Mouse (Mus musculus) midbrain, postnatal 0 days (tissue): ENCODE measurements around the gene Dlx4. TPM values are rescaled to one million over a fixed set of nuclear protein-coding genes. Genes with fewer than 3 reads are reported as not detected.

Experiments
- ATAC-seq: fragments of 200-750 bp; cut with Nextera tagmentation; 2 replicates; pipeline ENCODE4 v1.8.0; 2017; ENCODE audit warnings: moderate number of reproducible peaks, mild to moderate bottlenecking, moderate TSS enrichment, moderate library complexity; ENCODE audit not compliant: low FRiP score
- DNase-seq: peaks from one replicate; pipeline ENCODE4 v3.0.0-alpha.2; 2015; ENCODE audit warnings: low spot score
- H3K27ac ChIP-seq: fragments of 300-500 bp; sonication (generic); 2 replicates; pipeline ENCODE4 v1.5.1; 2014; ENCODE audit warnings: low read depth, mild to moderate bottlenecking, low read length, mixed read lengths
- H3K27me3 ChIP-seq: fragments of 300-500 bp; sonication (generic); 2 replicates; pipeline ENCODE4 v1.6.1; 2014; ENCODE audit warnings: low read length, control low read depth, mixed read lengths; ENCODE audit not compliant: insufficient read depth
- H3K36me3 ChIP-seq: fragments of 300-500 bp; sonication (generic); 2 replicates; pipeline ENCODE4 v1.6.1; 2014; ENCODE audit warnings: low read length, control low read depth, mixed read lengths; ENCODE audit not compliant: insufficient read depth
- H3K4me1 ChIP-seq: fragments of 300-500 bp; sonication (generic); 2 replicates; pipeline ENCODE4 v1.6.1; 2014; ENCODE audit warnings: mild to moderate bottlenecking, control low read depth, antibody characterized with exemption, low read length, mixed read lengths; ENCODE audit not compliant: insufficient read depth
- H3K4me2 ChIP-seq: fragments of 300-500 bp; sonication (generic); 2 replicates; pipeline ENCODE4 v1.6.1; 2014; ENCODE audit warnings: low read depth, mild to moderate bottlenecking, low read length, mixed read lengths; ENCODE audit not compliant: poor library complexity, severe bottlenecking
- H3K4me3 ChIP-seq: fragments of 300-500 bp; sonication (generic); 2 replicates; pipeline ENCODE4 v1.5.1; 2014; ENCODE audit warnings: low read depth, mild to moderate bottlenecking, low read length, moderate library complexity
- H3K9ac ChIP-seq: fragments of 300-500 bp; sonication (generic); replicated peaks from 2 replicates; pipeline ENCODE4 v1.6.1; 2014; ENCODE audit warnings: mild to moderate bottlenecking, low read length, moderate library complexity, mixed read lengths; ENCODE audit not compliant: poor library complexity, severe bottlenecking
- H3K9me3 ChIP-seq: fragments of 300-500 bp; sonication (generic); 2 replicates; pipeline ENCODE4 v1.6.1; 2016; ENCODE audit warnings: low read length, control low read depth
- CTCF ChIP-seq: IDR thresholded peaks from 2 replicates; pipeline ENCODE4 v1.5.1; 2016; ENCODE audit warnings: antibody characterized with exemption, mild to moderate bottlenecking
- WGBS: fragments of 180-500 bp; shearing (Covaris S2); extraction: QIAGEN DNeasy Blood & Tissue Kit; methylation state at CpG from one replicate; pipeline ENCODE4 v1.1.7; 2014; 5-methylcytosine and 5-hydroxymethylcytosine counted together
- polyA plus RNA-seq: library from polyadenylated mRNA; unstranded; fragments of >200 nt; fragmentation: Nextera tagmentation; extraction: Ambion mirVana; gene quantifications from 2 replicates; pipeline ENCODE4 v1.2.1, GENCODE M21; 2015
- total RNA-seq: library from RNA; depleted of rRNA; stranded (reverse); fragments of >200 nt; gene quantifications from 2 replicates; pipeline ENCODE4 v1.2.3, GENCODE M21; 2014

Gene Dlx4
- total and polyA plus RNA-seq, 2 experiments from 2014 or later: 0.51 to 0.60 TPM

DNA sequence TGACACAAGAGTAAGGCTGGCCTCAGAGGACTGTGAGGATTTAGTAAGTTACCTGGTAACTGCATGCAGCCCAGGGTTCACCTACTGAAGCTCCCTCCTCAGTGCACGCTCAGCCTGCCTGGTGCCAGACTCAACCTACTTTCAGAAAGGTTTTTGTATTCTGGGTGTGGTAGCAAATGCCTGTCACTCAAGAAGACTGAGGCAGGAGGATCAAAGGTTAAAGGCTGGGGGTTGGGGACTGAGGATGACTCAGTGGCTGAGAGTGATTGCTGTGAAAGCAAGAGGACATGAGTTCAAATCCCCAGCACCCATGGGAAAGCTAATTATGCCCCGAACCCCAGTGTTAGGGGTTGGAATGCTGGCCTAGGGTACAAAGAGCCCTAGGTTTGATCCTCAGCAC lies 9.4 kb upstream of the Dlx4 start:
- Histone ChIP-seq H3K9me3 (no peaks in the 10 kb centered on the region), H3K4me3 (no peak overlapping the region), H3K27ac (no peak overlapping the region), H3K4me1 (no peaks in the 10 kb centered on the region), H3K4me2 (no peak overlapping the region), H3K9ac (no peak overlapping the region), H3K36me3 (no peaks in the 10 kb centered on the region), H3K27me3 (peaks cover 27% of the 10 kb centered on the region)
- 75% methylated on average over 2 of the region's 2 CpGs for WGBS
- TF ChIP-seq CTCF: no peak
- no peak for DNase-seq
- no peak for ATAC-seq

GRCm38 (mm10) chr11:95153681-95154080 lies 7.6 kb upstream of the Dlx4 start:
- no peak overlapping the region for H3K27ac ChIP-seq
- H3K9ac ChIP-seq: no peak overlapping the region
- H3K9me3 ChIP-seq: no peaks in the 10 kb centered on the region
- no peak for TF ChIP-seq CTCF
- H3K36me3 ChIP-seq: no peaks in the 10 kb centered on the region
- DNase-seq (no peak), ATAC-seq (no peak)
- WGBS: 80% methylated on average over 5 of the region's 5 CpGs
- H3K27me3 ChIP-seq: peaks cover 37% of the 10 kb centered on the region
- H3K4me3 ChIP-seq: no peak overlapping the region
- no peak overlapping the region for H3K4me2 ChIP-seq
- no peaks in the 10 kb centered on the region for H3K4me1 ChIP-seq

DNA sequence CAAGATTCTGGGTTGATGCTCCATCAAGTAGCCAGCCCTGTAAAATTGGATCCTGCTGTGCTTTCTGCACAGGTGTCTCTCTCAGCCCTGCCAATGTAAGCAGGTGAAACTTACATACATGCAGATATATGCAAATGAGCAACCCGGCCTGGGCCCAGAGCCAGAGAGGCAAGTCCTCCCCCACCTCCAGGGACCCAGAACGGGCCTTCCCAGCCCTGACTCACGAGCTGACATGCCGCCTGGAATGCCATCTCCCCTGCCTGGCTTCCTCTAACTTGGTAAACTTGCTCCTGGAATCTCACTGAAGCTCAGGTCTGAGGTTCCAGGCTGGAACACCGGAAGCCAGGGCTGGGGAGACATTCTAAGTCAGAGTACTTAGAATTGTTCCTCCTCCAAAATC lies 7.1 kb upstream of the Dlx4 start:
- H3K27ac ChIP-seq: no peak overlapping the region
- no peak for TF ChIP-seq CTCF
- ATAC-seq (no peak), DNase-seq (no peak)
- 42% methylated on average over 5 of the region's 5 CpGs for WGBS
- H3K4me3 ChIP-seq: no peak overlapping the region
- no peaks in the 10 kb centered on the region for H3K36me3 ChIP-seq
- no peaks in the 10 kb centered on the region for H3K9me3 ChIP-seq
- H3K27me3 ChIP-seq: peaks cover 42% of the 10 kb centered on the region
- H3K4me2 ChIP-seq: no peak overlapping the region
- H3K4me1 ChIP-seq: no peaks in the 10 kb centered on the region
- no peak overlapping the region for H3K9ac ChIP-seq

- ATAC-seq (no peak), DNase-seq (peak; percentile 38)
- Histone ChIP-seq H3K27me3 (peaks cover 68% of the 10 kb centered on the region), H3K9me3 (no peaks in the 10 kb centered on the region), H3K4me2 (no peak overlapping the region), H3K9ac (no peak overlapping the region), H3K4me3 (no peak overlapping the region), H3K36me3 (no peaks in the 10 kb centered on the region), H3K27ac (no peak overlapping the region), H3K4me1 (peaks cover 7% of the 10 kb centered on the region; the same call in 1 of the 2 replicates)
- no peak for TF ChIP-seq CTCF
- 1% methylated on average over 33 of the region's 33 CpGs for WGBS
Measured at GRCm38 (mm10) chr11:95150269-95151049, 4.4 kb upstream of the Dlx4 start.

DNA sequence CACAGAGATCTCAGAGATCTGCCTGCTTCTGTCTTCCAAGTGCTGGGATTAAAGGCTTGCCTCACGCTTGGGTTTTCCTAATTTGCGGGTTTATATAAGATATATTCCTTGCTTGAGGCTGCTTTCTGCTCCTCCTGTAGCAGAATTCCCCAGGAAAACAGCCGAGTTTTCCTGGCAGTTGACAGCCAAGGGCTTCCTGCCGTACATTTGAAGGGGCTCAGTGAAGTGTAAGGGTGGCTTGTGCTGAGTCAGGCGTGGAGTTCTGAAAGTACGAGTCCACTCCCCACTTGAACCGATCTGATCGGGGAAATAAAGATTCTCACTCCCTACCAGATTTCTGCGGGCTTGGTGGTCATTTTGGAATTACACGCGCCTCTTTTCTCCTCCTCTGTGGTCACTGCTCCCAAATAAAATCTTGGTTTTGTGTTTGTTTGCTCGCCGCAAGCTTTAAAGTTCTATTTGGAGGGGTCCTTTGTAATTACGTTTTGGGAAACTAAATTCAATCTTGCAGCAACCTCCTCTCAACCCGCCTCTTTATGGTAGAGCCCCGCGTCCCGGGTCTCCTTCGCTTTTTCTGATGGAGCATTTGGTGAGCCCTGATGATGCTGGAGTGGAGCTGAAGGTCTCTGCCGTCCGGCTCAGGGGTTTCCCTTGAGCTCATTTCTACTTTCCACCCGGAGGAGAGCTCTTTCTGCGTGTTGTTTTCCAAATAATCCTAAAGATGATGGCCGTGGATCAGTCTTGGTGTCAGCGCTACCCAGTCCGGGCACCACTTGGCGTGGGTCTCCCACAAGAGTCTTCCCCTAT lies 3.6 kb upstream of the Dlx4 start:
- WGBS: 1% methylated on average over 27 of the region's 27 CpGs
- Histone ChIP-seq H3K4me1 (peaks cover 11% of the 10 kb centered on the region; the same call in 1 of the 2 replicates), H3K9me3 (no peaks in the 10 kb centered on the region), H3K4me3 (no peak overlapping the region), H3K27me3 (peaks cover 72% of the 10 kb centered on the region), H3K4me2 (no peak overlapping the region), H3K9ac (no peak overlapping the region), H3K27ac (no peak overlapping the region), H3K36me3 (no peaks in the 10 kb centered on the region)
- no peak for TF ChIP-seq CTCF
- DNase-seq (no peak), ATAC-seq (no peak)

DNA sequence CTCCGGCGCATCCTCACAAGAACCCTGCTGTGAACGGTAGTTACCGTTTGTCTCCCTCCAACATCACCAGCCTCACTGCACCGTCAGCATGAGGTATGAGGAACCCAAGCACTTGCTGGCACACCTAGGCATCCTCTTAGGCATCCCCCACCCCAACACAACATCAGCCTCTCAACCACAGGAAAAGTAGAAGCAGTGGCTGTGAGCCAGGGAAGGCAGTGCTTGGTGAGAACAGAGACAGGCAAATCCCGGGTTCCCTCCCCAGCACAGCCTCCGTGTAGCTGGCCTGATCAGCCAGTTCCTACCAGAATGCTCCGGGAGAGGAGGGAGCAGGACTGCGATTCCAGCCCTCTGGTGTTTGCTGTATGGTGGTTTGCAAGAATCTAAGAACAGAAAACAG lies 2.7 kb upstream of the Dlx4 start:
- ATAC-seq (no peak), DNase-seq (no peak)
- peaks cover 81% of the 10 kb centered on the region for H3K27me3 ChIP-seq
- H3K27ac ChIP-seq: no peak overlapping the region
- peaks cover 11% of the 10 kb centered on the region; the same call in 1 of the 2 replicates for H3K4me1 ChIP-seq
- no peak overlapping the region for H3K4me2 ChIP-seq
- H3K36me3 ChIP-seq: no peaks in the 10 kb centered on the region
- no peak for TF ChIP-seq CTCF
- H3K9ac ChIP-seq: no peak overlapping the region
- no peak overlapping the region for H3K4me3 ChIP-seq
- no peaks in the 10 kb centered on the region for H3K9me3 ChIP-seq
- WGBS: 4% methylated on average over 9 of the region's 9 CpGs
